Mouse (Mus musculus): ENCODE results near the gene Ccdc6.

GRCm38 (mm10) chr10:70189864-70190263 lies 92.9 kb downstream of the Ccdc6 start:
- TF ChIP-seq GATA1 (IDR thresholded peaks at IDR 0.05; ENCODE audit: borderline replicate concordance, low read length): no peak
- TF ChIP-seq FLI1 (IDR thresholded peaks at IDR 0.05; ENCODE audit: low read length): no peak
